Mouse (Mus musculus) small intestine, adult 2 months (tissue): Measurements from ENCODE around the gene Eya3. TPM values are rescaled to one million over a fixed set of nuclear protein-coding genes. Genes with fewer than 3 reads are reported as not detected.

Source experiments
- H3K27ac ChIP-seq: fragments of 200-500 bp; 2 replicates; pipeline ENCODE4 v1.5.1; 2012; ENCODE audit warnings: low read depth, low read length, control low read depth, inconsistent platforms; ENCODE audit not compliant: insufficient read depth
- H3K27me3 ChIP-seq: fragments of 200-500 bp; 2 replicates; pipeline ENCODE4 v1.6.1; 2012; ENCODE audit warnings: mild to moderate bottlenecking, moderate library complexity, low read length, inconsistent platforms; ENCODE audit not compliant: control insufficient read depth, insufficient read depth
- H3K36me3 ChIP-seq: fragments of 200-500 bp; 2 replicates; pipeline ENCODE4 v1.6.1; 2012; ENCODE audit warnings: mild to moderate bottlenecking, low read length, control low read depth, inconsistent platforms; ENCODE audit not compliant: control insufficient read depth, insufficient read depth
- H3K4me1 ChIP-seq: fragments of 200-500 bp; 2 replicates; pipeline ENCODE4 v1.6.1; 2012; ENCODE audit warnings: low read length, inconsistent platforms, mixed read lengths; ENCODE audit not compliant: control insufficient read depth, insufficient read depth, insufficient read length
- H3K4me3 ChIP-seq: fragments of 200-500 bp; 2 replicates; pipeline ENCODE4 v1.5.1; 2012; ENCODE audit warnings: low read depth, mild to moderate bottlenecking, control low read depth, inconsistent platforms, low read length, moderate library complexity
- CTCF ChIP-seq: fragments of 200-500 bp; IDR thresholded peaks from 2 replicates; pipeline ENCODE4 v1.5.1; 2012; ENCODE audit warnings: low read depth, mild to moderate bottlenecking, control low read depth, inconsistent platforms, low read length, moderate library complexity, mixed read lengths; ENCODE audit not compliant: insufficient replicate concordance, insufficient read length; ENCODE audit errors: extremely low read depth
- POLR2A ChIP-seq: fragments of 200-500 bp; IDR thresholded peaks from 2 replicates; pipeline ENCODE4 v1.6.1; 2012; ENCODE audit warnings: low read depth, mild to moderate bottlenecking, control low read depth, inconsistent platforms, low read length, moderate library complexity
- WGBS: fragments of 180-500 bp; shearing (Covaris S2); methylation state at CpG from one replicate; pipeline ENCODE4 v1.1.7; 2018; 5-methylcytosine and 5-hydroxymethylcytosine counted together
- polyA plus RNA-seq: library from polyadenylated mRNA; depleted of rRNA; stranded (reverse); fragments of >200 nt; gene quantifications from 2 replicates; pipeline ENCODE4 v1.2.3, GENCODE M21; 2012

Gene Eya3
- polyA plus RNA-seq, 1 experiment, result 20.7 TPM

- no peak overlapping the region for H3K4me3 ChIP-seq
- TF ChIP-seq CTCF, result no peak
- no peak for TF ChIP-seq POLR2A
- 67% methylated on average over 7 of the region's 7 CpGs for WGBS
- no peaks in the 10 kb centered on the region for H3K4me1 ChIP-seq
- H3K27me3 ChIP-seq, result no peaks in the 10 kb centered on the region
- no peaks in the 10 kb centered on the region for H3K36me3 ChIP-seq
- no peak overlapping the region for H3K27ac ChIP-seq
These were observed 8.7 kb downstream of the Eya3 start for GRCm38 (mm10) chr4:132647439-132647838.

- Histone ChIP-seq H3K27me3 (no peaks in the 10 kb centered on the region), H3K36me3 (no peaks in the 10 kb centered on the region), H3K27ac (no peak overlapping the region), H3K4me1 (no peaks in the 10 kb centered on the region), H3K4me3 (no peak overlapping the region)
- WGBS, result 76% methylated on average over 6 of the region's 6 CpGs
- TF ChIP-seq POLR2A, result no peak
These were observed 10.6 kb downstream of the Eya3 start for GRCm38 (mm10) chr4:132649271-132649999.

- 30% methylated on average over 4 of the region's 4 CpGs for WGBS
- Histone ChIP-seq H3K4me1 (no peaks in the 10 kb centered on the region), H3K4me3 (no peak overlapping the region), H3K27ac (no peak overlapping the region), H3K36me3 (peaks cover 4% of the 10 kb centered on the region), H3K27me3 (no peaks in the 10 kb centered on the region)
- TF ChIP-seq CTCF, result no peak
- TF ChIP-seq POLR2A, result no peak
These were observed 14.1 kb downstream of the Eya3 start for GRCm38 (mm10) chr4:132652842-132653241.

- TF ChIP-seq CTCF (no peak), POLR2A (no peak)
- H3K27ac ChIP-seq, result no peak overlapping the region
- WGBS, result 58% methylated on average over 3 of the region's 3 CpGs
- no peaks in the 10 kb centered on the region for H3K27me3 ChIP-seq
- peaks cover 11% of the 10 kb centered on the region for H3K36me3 ChIP-seq
- no peak overlapping the region for H3K4me3 ChIP-seq
- H3K4me1 ChIP-seq, result no peaks in the 10 kb centered on the region
These were observed 15.0 kb downstream of the Eya3 start for GRCm38 (mm10) chr4:132653799-132654198.

- WGBS, result 64% methylated on average over 5 of the region's 5 CpGs
- H3K4me1 ChIP-seq, result no peaks in the 10 kb centered on the region
- H3K27ac ChIP-seq, result no peak overlapping the region
- H3K27me3 ChIP-seq, result no peaks in the 10 kb centered on the region
- no peak overlapping the region for H3K4me3 ChIP-seq
- TF ChIP-seq POLR2A (no peak), CTCF (no peak)
- H3K36me3 ChIP-seq, result peaks cover 13% of the 10 kb centered on the region
These were observed 16.5 kb downstream of the Eya3 start for GRCm38 (mm10) chr4:132655290-132655689.

GRCm38 (mm10) chr4:132659106-132659505 lies 20.3 kb downstream of the Eya3 start:
- Histone ChIP-seq H3K36me3 (peaks cover 22% of the 10 kb centered on the region), H3K4me3 (no peak overlapping the region), H3K27me3 (no peaks in the 10 kb centered on the region), H3K27ac (no peak overlapping the region), H3K4me1 (no peaks in the 10 kb centered on the region)
- TF ChIP-seq CTCF, result no peak
- TF ChIP-seq POLR2A, result no peak
- WGBS, result 77% methylated on average over 7 of the region's 7 CpGs

GRCm38 (mm10) chr4:132672697-132673096 lies 33.9 kb downstream of the Eya3 start:
- Histone ChIP-seq H3K4me1 (no peaks in the 10 kb centered on the region), H3K4me3 (no peak overlapping the region), H3K36me3 (peaks cover 45% of the 10 kb centered on the region), H3K27ac (no peak overlapping the region), H3K27me3 (no peaks in the 10 kb centered on the region)
- TF ChIP-seq CTCF, result no peak
- no peak for TF ChIP-seq POLR2A
- 94% methylated on average over 5 of the region's 5 CpGs for WGBS
